Mouse (Mus musculus) common myeloid progenitor, adult 5-6 weeks (primary cell): ENCODE results near the gene Rpl19. TPM values are rescaled to one million over a fixed set of nuclear protein-coding genes. Genes with fewer than 3 reads are reported as not detected.
A peak's percentile ranks its signal among the peaks of the same experiment; 100 is the strongest.

ENCODE experiments used
- ATAC-seq: replicated peaks from 2 replicates; pipeline ENCODE4 v1.8.0; 2016; ENCODE audit warnings: low read depth, mild to moderate bottlenecking, moderate TSS enrichment, inconsistent platforms; ENCODE audit not compliant: poor library complexity, severe bottlenecking
- total RNA-seq: library from RNA; stranded (forward); fragments of 200-1000, 187-1606 nt; gene quantifications from 2 replicates; pipeline ENCODE4 v1.2.3, GENCODE M21; 2017

Gene Rpl19
- total RNA-seq, 1 experiment from 2014 or later, result 1,577 TPM

GRCm38 (mm10) chr11:98020710-98021109, 5.8 kb upstream of the Rpl19 start:
- no peak for ATAC-seq

GRCm38 (mm10) chr11:98021118-98021517, 5.4 kb upstream of the Rpl19 start:
- no peak for ATAC-seq

DNA sequence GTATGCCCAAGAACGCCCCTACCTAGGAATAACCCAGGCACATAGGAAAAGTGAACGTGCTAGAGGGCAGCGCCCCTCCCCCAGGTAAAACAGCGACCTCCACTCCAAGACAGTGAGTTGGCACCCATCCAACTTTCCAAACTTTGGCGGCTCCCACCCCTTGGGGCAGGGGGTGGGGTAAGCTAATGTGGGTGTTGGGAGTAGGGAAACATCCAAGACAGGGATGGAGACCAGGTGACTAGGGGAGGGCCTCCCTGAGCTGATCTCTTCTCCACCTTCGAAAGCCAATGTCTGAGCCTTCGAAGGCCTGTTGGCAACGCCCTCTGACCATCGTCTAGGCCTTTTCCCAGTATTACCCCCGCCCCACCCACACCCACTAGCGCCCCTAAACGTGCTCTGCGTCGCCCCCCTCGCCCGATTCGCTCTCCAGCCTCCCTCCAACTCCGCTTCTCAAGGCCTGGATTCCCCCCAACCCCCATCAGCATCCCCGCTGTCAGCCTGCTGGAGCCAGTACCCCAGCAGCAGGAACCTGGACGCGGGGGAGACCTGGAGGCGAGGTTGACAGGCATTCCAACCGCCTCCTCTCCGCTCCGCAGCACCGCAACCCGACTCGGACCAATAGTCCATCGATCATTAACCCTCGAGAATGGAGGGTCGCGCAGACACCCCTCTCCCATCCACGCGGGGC, 4.8 kb upstream of the Rpl19 start:
- no peak for ATAC-seq

DNA sequence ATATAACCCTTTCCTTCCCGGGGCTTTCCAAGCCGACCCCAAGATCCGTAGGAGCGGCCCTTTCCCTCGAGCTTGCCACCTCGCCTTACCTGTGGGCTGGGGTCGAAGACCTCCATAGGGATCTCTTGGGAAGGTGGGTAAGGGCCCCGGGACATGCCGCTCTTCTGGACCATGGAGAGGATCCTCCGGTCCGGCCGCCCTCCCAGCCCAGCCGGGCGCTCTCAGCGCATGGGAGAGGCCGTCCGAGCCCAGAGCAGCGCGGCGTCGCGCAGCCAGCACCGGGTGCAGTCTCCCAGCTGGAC, 4.3 kb upstream of the Rpl19 start:
- no peak for ATAC-seq

GRCm38 (mm10) chr11:98022555-98023371, 3.7 kb upstream of the Rpl19 start, which contains the start of gene Cacnb1:
TSS of gene Cacnb1 (minus strand) at chr11:98023034.
- 0 out of 2 replicates have a peak, but pooled peaks have one; percentile 7 for ATAC-seq

DNA sequence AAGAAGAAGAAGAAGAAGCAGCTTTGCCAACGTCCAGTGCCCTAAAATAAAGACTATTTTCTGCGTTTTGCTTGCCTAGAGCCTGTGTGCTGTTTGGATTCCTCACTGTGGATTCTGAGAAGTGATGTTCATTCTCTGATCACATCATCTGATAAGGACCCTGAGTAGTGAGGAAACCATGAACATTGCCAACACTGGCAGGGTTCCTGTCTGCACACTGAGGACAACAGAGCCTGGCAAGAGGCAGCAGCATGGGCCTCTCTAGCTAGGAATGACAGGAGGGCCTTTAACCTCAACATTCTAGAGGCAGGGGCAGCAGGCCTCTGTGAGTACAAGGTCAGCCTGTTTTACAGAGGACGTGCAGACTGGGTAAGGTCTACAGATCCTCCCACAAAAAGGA, 2.0 kb upstream of the Rpl19 start:
- no peak for ATAC-seq

DNA sequence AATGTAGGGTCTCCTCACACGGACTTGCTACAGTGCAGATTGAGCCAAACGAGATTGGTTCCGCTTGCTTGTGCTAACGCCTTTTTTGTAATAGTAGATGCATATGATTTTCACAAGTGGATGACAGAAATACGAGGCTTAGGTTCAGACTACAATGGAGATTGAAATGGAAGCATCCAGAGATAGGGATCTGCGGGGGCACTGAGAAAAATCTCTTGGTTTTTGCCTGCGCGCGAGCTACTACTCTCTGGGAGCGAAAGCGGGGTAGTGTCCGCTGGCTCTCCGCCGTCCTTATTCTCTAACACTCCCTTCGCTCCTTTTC, 301 bp upstream of the Rpl19 start:
- ATAC-seq, result no peak

DNA sequence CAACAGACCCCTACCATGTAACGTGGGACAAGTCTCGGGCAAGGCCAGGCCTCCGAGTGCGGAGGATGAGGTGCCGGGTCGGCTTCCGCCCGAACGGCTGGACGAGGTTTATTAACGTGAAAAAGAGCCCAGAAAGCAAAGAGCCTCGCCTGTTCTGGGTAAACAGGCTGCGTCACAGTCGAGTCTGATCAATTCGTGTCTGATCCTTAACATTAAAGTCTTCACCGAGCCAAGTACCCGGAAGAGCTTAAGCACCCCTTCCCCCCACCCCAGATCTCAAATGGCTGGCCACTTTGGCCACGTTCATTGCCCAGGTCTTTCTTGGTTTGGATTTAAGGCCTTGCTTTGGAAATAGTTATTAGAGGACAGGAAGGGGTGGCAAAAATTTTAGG, 783 bp downstream of the Rpl19 start:
- ATAC-seq, result no peak

DNA sequence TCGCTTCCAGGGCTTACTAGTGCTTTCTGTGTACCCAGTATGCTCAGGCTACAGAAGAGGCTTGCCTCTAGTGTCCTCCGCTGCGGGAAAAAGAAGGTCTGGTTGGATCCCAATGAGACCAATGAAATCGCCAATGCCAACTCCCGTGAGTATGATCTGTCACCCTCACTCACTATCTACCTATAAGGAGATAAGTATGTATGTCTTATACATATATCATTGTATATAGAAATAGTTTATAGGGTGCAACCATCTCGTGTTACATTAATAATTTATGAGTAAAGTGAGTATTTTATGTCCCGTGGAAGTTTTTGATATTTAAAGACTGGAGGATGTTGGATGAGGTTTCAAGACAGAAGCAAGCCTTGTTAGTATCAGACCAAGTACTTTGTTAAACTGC, 1.3 kb downstream of the Rpl19 start:
- no peak for ATAC-seq

DNA sequence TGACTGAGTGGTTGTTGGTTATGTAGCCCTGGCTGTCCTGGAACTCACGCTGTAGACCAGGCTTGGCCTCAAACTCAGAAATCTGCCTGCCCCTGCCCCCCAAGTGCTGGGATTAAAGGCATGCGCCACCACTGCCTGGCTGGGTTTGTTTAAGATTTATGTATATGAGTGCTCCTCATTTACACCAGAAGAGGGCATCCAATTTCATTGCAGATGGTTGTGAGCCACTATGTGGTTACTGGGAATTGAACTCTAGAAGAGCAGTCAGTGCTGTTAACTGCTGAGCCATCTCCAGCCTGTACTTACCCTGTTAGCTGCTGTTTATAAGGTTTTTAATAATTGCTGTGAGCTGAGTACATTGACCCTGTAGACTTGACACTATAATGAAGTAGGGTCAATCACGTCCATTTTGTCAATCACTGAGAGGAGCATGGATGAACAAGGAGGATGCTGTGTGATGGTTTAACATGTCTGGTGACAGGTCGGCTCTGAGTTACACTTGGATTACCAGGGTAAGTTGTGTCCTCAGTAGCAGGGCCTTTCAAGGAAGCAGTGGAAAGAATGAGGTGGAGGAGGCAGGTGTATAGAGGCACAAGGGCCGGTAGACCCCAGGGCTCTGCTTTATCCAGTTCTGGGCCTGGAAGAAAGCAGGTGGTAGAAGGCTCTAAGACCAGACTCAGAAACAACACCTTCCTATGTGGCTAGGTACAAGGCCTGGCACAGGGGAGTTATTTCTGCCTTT, 4.4 kb downstream of the Rpl19 start:
- no peak for ATAC-seq

DNA sequence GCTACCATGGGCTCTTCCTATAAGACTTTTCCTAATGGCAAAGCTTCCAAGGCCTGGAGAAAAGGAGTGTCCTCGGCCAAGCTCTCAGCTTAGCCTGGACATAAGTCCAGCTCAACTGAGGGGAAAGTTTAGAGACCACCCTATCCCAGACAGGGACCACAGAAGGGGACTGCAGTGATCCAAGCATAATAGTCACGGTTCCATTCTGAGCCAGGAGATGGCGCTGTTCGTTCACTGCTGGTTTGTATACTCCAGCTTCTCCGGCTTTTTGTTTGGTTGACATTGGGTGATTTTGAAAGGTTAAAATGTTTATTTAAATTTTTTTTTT, 4.9 kb downstream of the Rpl19 start:
- peak; percentile 50 for ATAC-seq

DNA sequence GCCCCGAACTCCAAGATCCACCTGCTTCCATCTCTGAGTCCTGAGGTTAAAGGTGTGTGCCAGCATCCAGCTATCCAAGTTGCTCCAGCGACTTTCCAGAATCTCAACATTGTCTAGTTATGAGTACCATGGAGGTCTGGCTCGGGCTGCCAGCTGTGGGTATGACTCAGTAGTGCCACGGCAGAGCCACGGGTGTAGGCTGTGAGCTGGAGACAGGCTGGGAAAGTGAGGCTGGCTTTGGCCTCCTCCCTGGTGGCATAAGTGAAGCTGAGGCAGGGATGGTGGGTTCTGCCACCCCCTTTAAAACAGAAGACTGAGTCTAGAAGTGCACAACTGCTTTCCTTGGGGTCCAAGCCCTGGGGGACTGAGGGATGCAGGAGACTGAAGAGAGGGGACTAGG, 7.6 kb downstream of the Rpl19 start:
- ATAC-seq, result no peak

- no peak for ATAC-seq
Measured at GRCm38 (mm10) chr11:98034840-98035239, 8.3 kb downstream of the Rpl19 start.

- peak; percentile 30 for ATAC-seq
Measured at GRCm38 (mm10) chr11:98035977-98036377, 9.5 kb downstream of the Rpl19 start.

DNA sequence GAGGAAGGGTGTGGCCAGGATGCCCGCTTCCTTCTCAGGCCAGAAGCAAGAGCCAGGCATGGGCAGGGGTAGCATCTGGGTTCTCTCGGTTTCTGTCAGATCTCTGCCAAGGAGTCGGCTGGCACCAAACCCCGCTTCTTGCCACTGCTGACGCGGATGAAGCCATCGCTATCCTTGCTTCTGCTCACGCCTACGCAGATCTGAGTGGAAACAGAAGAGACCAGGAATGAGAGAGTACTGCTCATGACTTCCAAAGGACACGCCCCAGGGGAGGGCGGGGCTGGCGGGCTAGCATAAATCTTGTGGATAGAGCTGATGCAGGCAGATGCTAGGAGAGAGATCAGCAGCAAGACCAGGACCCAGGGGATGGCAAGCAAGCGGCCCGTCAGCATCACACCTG, 11.4 kb downstream of the Rpl19 start:
- no peak for ATAC-seq

DNA sequence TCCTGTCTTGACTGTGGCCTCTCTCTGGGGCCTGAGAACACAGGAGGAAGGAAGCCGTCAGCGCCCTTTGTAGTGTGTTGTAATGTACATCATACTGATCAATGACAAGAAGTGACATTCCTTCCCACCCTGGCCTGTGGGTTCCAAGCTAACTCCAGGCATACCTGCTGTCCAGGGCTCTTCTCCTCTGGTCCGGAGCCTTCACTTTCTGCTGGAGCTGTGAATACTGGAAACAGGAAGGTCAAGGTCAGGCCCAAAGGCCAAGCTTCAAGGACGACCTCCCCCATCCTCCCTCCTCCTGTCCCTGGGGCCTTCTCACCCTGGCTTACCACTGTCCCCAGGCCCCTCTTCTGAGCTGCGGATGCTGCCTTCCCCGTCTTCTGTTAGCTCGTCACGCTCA, 14.5 kb downstream of the Rpl19 start:
- no peak for ATAC-seq

- ATAC-seq, result no peak
Measured at GRCm38 (mm10) chr11:98042741-98043140, 16.2 kb downstream of the Rpl19 start.

GRCm38 (mm10) chr11:98044074-98044473, 17.6 kb downstream of the Rpl19 start:
- ATAC-seq, result no peak

GRCm38 (mm10) chr11:98045596-98045995, 19.1 kb downstream of the Rpl19 start:
- ATAC-seq, result no peak

DNA sequence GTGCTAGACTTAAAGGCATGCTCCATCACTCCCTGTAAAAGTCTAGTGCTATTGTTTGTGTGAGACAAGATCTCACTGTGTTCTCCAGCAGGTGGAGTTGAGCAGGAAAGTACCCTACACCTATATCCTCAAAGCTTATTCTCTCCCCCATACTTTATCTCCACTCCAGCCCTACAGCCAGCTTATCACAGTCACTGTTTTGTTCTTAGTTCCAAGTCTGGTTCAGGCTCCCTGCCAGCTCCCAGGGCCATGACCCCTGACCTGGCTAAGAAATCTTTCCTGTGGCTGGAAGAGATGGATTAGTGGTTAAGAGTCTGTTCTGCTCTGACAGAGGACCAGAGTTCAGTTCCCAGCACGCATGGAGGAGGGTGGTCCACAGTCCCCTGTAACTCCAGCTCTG, 20.0 kb downstream of the Rpl19 start:
- ATAC-seq, result no peak

DNA sequence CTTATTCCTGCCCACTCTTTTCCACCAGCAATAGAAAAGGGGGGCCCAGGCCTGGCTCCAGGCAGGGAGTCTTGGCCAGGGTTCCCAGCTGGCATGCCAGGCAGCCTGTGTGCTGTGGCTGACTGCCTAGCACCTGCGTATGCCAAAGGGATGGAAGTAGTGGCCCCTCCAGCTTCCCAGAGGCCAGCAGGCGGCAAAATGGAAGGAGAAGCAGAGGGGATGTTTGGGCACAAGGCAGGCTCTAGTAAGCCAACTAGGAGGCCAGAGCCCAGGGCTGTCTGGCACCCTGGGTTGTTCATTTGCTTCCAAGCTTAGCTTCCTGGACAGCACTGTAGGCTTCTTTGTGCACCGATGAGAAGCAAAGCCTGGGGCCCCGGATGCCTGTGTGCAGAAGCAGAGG, 21.2 kb downstream of the Rpl19 start:
- ATAC-seq, result no peak
